Mouse (Mus musculus): ENCODE data around the gene Xpr1.

- no peak for TF ChIP-seq CTCF (IDR thresholded peaks at IDR 0.05; ENCODE audit: low read depth)
- TF ChIP-seq EP300 (IDR thresholded peaks at IDR 0.05; ENCODE audit: low read depth), result no peak
Observed at GRCm38 (mm10) chr1:155276381-155277033, 140.7 kb downstream of the Xpr1 start.

Measured in liver, embryonic 14.5 days (tissue).